Mouse (Mus musculus): ENCODE results near the gene Astn1.

DNA sequence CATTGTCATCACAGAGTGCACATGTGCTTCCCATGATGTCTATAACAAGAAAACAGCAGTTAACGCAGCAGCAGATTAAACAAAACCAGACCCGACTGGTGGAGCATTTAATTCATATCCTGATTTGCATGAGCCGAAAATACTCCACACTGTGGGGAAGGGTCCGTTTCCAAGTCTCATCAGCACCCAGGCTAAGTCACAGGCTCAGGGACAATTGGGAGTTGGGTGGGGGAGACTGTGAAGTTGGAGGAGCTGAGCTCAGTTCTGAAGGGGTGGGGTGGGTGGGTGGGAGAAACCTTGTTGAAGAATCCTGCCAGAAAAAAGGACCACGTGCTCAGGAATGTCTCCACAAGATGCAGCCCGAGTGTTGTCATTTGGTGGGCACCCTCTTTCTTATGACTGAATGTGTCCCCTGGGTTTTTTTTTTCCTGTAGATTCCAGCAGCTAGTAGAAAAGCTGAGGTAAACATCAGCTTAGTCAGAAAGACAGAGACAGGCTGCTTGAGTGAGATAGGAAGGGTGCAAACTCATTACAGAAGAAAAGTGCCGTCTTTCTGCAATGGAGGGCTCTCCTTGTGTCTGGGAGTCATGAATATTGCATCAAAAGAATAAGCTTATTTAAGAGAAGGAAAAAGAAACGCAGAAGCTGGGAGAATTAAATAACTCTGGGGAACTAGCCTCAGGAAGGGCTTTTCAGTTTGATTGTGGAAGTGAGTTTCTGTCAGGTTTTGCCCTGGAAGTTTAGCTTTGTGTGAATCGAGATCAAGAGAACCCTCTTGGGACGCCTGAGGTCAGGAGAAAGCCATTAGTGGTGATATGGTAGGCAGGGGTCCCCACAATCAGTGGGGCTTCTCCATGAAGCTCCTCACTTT is 44.1 kb downstream of the Astn1 start:
- no peak for TF ChIP-seq POLR2A (IDR thresholded peaks at IDR 0.05; ENCODE audit: control insufficient read depth, low read depth, low read length)
- no peak for TF ChIP-seq CTCF (IDR thresholded peaks at IDR 0.05; ENCODE audit: control insufficient read depth, insufficient read depth, insufficient replicate concordance, low read depth, low read length)
